Mouse (Mus musculus) heart, adult 2 months (tissue): ENCODE results near the gene Dok1.

Source experiments
- CTCF ChIP-seq: fragments of 200-600 bp; IDR thresholded peaks from 2 replicates; pipeline ENCODE4 v1.8.1; 2022; ENCODE audit warnings: antibody characterized with exemption, mild to moderate bottlenecking, moderate library complexity
- POLR2A ChIP-seq: fragments of 200-500 bp; IDR thresholded peaks from 2 replicates; pipeline ENCODE4 v1.6.1; 2011; ENCODE audit warnings: mild to moderate bottlenecking, low read depth, low read length, control low read depth; ENCODE audit not compliant: insufficient read depth

DNA sequence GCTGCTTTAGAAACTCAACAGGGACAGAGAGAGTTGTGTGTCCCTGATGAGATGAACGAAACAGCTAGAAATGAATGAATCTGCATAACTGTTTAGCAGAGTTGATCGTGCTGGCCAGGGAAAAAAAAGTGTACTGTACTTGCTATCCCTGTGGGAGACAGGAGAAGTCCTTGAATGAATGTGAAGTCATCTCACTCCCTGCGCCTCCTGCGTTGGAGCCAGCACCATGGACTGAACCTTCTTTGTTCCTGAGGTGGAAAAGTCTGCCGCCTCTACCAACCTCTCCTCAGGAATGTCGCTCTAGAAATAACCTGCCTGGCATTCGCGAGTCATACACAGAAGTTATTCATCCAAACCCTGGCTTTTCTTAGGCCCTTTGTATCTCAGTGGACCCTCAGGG is 33.3 kb downstream of the Dok1 start:
- no peak for TF ChIP-seq POLR2A
- TF ChIP-seq CTCF: no peak
